Mouse (Mus musculus) spleen, postnatal 36 days (tissue): ENCODE data around the gene Kif5a.

Experiments used
- DNase-seq, 2 experiments: peaks; one replicate each; pipeline ENCODE4 v3.0.0; 2022; ENCODE audit warnings: low spot score in 2 of 2, mixed read lengths in 1 of 2

The Kif5a gene

GRCm38 (mm10) chr10:127191191-127192056 lies 71.7 kb downstream of the Kif5a start:
- no peak for DNase-seq

GRCm38 (mm10) chr10:127190398-127191190 lies 72.6 kb downstream of the Kif5a start:
- no peak for DNase-seq

GRCm38 (mm10) chr10:127189651-127190381 lies 73.3 kb downstream of the Kif5a start, which contains the start of gene Arhgef25:
Arhgef25 (minus strand) TSS chr10:127190083.
- DNase-seq: no peak

- no peak for DNase-seq
Observed at GRCm38 (mm10) chr10:127189116-127189650, 74.0 kb downstream of the Kif5a start.

GRCm38 (mm10) chr10:127188465-127189115 lies 74.6 kb downstream of the Kif5a start:
- DNase-seq: no peak

- DNase-seq: no peak
Observed at GRCm38 (mm10) chr10:127188079-127188453, 75.1 kb downstream of the Kif5a start.

- DNase-seq: no peak
Observed at GRCm38 (mm10) chr10:127187371-127188078, 75.6 kb downstream of the Kif5a start.

GRCm38 (mm10) chr10:127186451-127186850 lies 76.7 kb downstream of the Kif5a start:
- DNase-seq: no peak

GRCm38 (mm10) chr10:127185506-127185905 lies 77.6 kb downstream of the Kif5a start:
- DNase-seq: no peak

- DNase-seq: no peak
Observed at GRCm38 (mm10) chr10:127185101-127185500, 78.0 kb downstream of the Kif5a start.

- no peak for DNase-seq
Observed at GRCm38 (mm10) chr10:127183759-127184158, 79.4 kb downstream of the Kif5a start.

- no peak for DNase-seq
Observed at GRCm38 (mm10) chr10:127182624-127183023, 80.5 kb downstream of the Kif5a start.

GRCm38 (mm10) chr10:127181566-127181965 lies 81.6 kb downstream of the Kif5a start:
- DNase-seq: no peak

- DNase-seq: no peak
Observed at GRCm38 (mm10) chr10:127180695-127181047, 82.5 kb downstream of the Kif5a start.

- DNase-seq: no peak
Observed at GRCm38 (mm10) chr10:127179871-127180694, 83.1 kb downstream of the Kif5a start, which contains the start of gene Slc26a10. Slc26a10 (minus strand) TSS chr10:127180645.

- DNase-seq: no peak
Observed at GRCm38 (mm10) chr10:127178286-127179027, 84.7 kb downstream of the Kif5a start.

- DNase-seq: no peak
Observed at GRCm38 (mm10) chr10:127177719-127178118, 85.4 kb downstream of the Kif5a start.

- DNase-seq: no peak
Observed at GRCm38 (mm10) chr10:127177235-127177634, 85.9 kb downstream of the Kif5a start.

- DNase-seq: no peak
Observed at GRCm38 (mm10) chr10:127176756-127177155, 86.4 kb downstream of the Kif5a start.
